Mouse (Mus musculus): ENCODE data around the gene Morn2. TPM values are rescaled to one million over a fixed set of nuclear protein-coding genes. Genes with fewer than 3 reads are reported as not detected.
"Not testable (repeated sequence)": the region's sequence is repeated elsewhere in the genome, so short reads cannot be mapped to it uniquely, and the experiment has no call there.

Morn2 gene
- polyA plus RNA-seq (2016; fragmentation: Nextera tagmentation; extraction: Ambion mirVana), result 32.8 and 37.2 TPM in 2 replicates

- Histone ChIP-seq H3K36me3 (no peaks in the 10 kb centered on the region), H3K27ac (replicated peaks) (peak within 1 kb of the TSS; percentile 91), H3K27me3 (ENCODE audit: low read depth, poor library complexity, severe bottlenecking) (no peaks in the 10 kb centered on the region), H3K9me3 (replicated peaks) (no peaks in the 10 kb centered on the region), H3K4me1 (peaks cover 15% of the 10 kb centered on the region), H3K4me3 (peak within 1 kb of the TSS; percentile 76)
- DNase-seq (ENCODE audit: low spot score), result peak; percentile 98
- WGBS, result under 1% methylated on average over 35 of the region's 35 CpGs
Observed at GRCm38 (mm10) chr17:80290074-80290657, at the start of gene Morn2, which contains the start of gene Dhx57. Gene Morn2 (plus strand): TSS chr17:80290203. Gene Dhx57 (minus strand): TSS chr17:80290476.

GRCm38 (mm10) chr17:80241594-80241993 lies 48.4 kb upstream of the Morn2 start:
- Histone ChIP-seq H3K9me3 (replicated peaks) (no peaks in the 10 kb centered on the region), H3K36me3 (peaks cover 94% of the 10 kb centered on the region), H3K27me3 (ENCODE audit: low read depth, poor library complexity, severe bottlenecking) (no peaks in the 10 kb centered on the region), H3K27ac (replicated peaks) (no peak overlapping the region), H3K4me1 (no peaks in the 10 kb centered on the region), H3K4me3 (no peak overlapping the region)
- WGBS, result 92% methylated on average over 9 of the region's 9 CpGs
- DNase-seq (ENCODE audit: low spot score), result no peak

GRCm38 (mm10) chr17:80243116-80243515 lies 46.9 kb upstream of the Morn2 start:
- Histone ChIP-seq H3K27ac (replicated peaks) (no peak overlapping the region), H3K27me3 (ENCODE audit: low read depth, poor library complexity, severe bottlenecking) (no peaks in the 10 kb centered on the region), H3K9me3 (replicated peaks) (no peaks in the 10 kb centered on the region), H3K36me3 (peaks cover 99% of the 10 kb centered on the region), H3K4me1 (no peaks in the 10 kb centered on the region), H3K4me3 (no peak overlapping the region)
- WGBS, result 83% methylated on average over 13 of the region's 13 CpGs
- no peak for DNase-seq (ENCODE audit: low spot score)

GRCm38 (mm10) chr17:80252757-80253525 lies 37.1 kb upstream of the Morn2 start:
- Histone ChIP-seq H3K4me3 (no peak overlapping the region), H3K27ac (replicated peaks) (no peak overlapping the region), H3K9me3 (replicated peaks) (no peaks in the 10 kb centered on the region), H3K4me1 (no peaks in the 10 kb centered on the region), H3K27me3 (ENCODE audit: low read depth, poor library complexity, severe bottlenecking) (no peaks in the 10 kb centered on the region), H3K36me3 (peaks cover 100% of the 10 kb centered on the region)
- 80% methylated on average over 13 of the region's 13 CpGs for WGBS
- DNase-seq (ENCODE audit: low spot score), result no peak

- Histone ChIP-seq H3K4me1 (no peaks in the 10 kb centered on the region), H3K36me3 (peaks cover 100% of the 10 kb centered on the region), H3K4me3 (no peak overlapping the region), H3K27me3 (ENCODE audit: low read depth, poor library complexity, severe bottlenecking) (no peaks in the 10 kb centered on the region), H3K9me3 (replicated peaks) (no peaks in the 10 kb centered on the region), H3K27ac (replicated peaks) (no peak overlapping the region)
- WGBS, result 98% methylated on average over 5 of the region's 5 CpGs
- DNase-seq (ENCODE audit: low spot score), result no peak
Observed at GRCm38 (mm10) chr17:80254421-80254820, 35.6 kb upstream of the Morn2 start.

GRCm38 (mm10) chr17:80255208-80255607 lies 34.8 kb upstream of the Morn2 start:
- no peaks in the 10 kb centered on the region for H3K9me3 ChIP-seq (replicated peaks)
- peak; percentile 32 for DNase-seq (ENCODE audit: low spot score)
- H3K27me3 ChIP-seq (ENCODE audit: low read depth, poor library complexity, severe bottlenecking), result no peaks in the 10 kb centered on the region
- no peak overlapping the region for H3K27ac ChIP-seq (replicated peaks)
- no peaks in the 10 kb centered on the region for H3K4me1 ChIP-seq
- H3K4me3 ChIP-seq, result no peak overlapping the region
- WGBS, result 78% methylated on average over 13 of the region's 13 CpGs
- H3K36me3 ChIP-seq, result peaks cover 100% of the 10 kb centered on the region

- Histone ChIP-seq H3K36me3 (peaks cover 91% of the 10 kb centered on the region), H3K4me1 (no peaks in the 10 kb centered on the region), H3K27ac (replicated peaks) (no peak overlapping the region), H3K27me3 (ENCODE audit: low read depth, poor library complexity, severe bottlenecking) (no peaks in the 10 kb centered on the region), H3K4me3 (no peak overlapping the region), H3K9me3 (replicated peaks) (no peaks in the 10 kb centered on the region)
- DNase-seq (ENCODE audit: low spot score), result no peak
- 89% methylated on average over 4 of the region's 4 CpGs for WGBS
Observed at GRCm38 (mm10) chr17:80267065-80267464, 22.9 kb upstream of the Morn2 start.

- Histone ChIP-seq H3K27ac (replicated peaks) (no peak overlapping the region), H3K27me3 (ENCODE audit: low read depth, poor library complexity, severe bottlenecking) (no peaks in the 10 kb centered on the region), H3K4me3 (no peak overlapping the region), H3K36me3 (peaks cover 92% of the 10 kb centered on the region), H3K9me3 (replicated peaks) (no peaks in the 10 kb centered on the region), H3K4me1 (no peaks in the 10 kb centered on the region)
- DNase-seq (ENCODE audit: low spot score), result no peak
- 97% methylated on average over 3 of the region's 3 CpGs for WGBS
Observed at GRCm38 (mm10) chr17:80268151-80268550, 21.9 kb upstream of the Morn2 start.

- H3K9me3 ChIP-seq (replicated peaks); H3K27ac ChIP-seq (replicated peaks); DNase-seq (ENCODE audit: low spot score); H3K27me3 ChIP-seq (ENCODE audit: low read depth, poor library complexity, severe bottlenecking); H3K4me3 ChIP-seq; H3K4me1 ChIP-seq: not testable (repeated sequence)
- WGBS, result 97% methylated on average over 7 of the region's 7 CpGs
- peaks cover 92% of the 10 kb centered on the region for H3K36me3 ChIP-seq
Observed at GRCm38 (mm10) chr17:80270622-80271021, 19.4 kb upstream of the Morn2 start.

- H3K27ac ChIP-seq (replicated peaks), result no peak overlapping the region
- no peaks in the 10 kb centered on the region for H3K4me1 ChIP-seq
- peaks cover 78% of the 10 kb centered on the region for H3K36me3 ChIP-seq
- H3K27me3 ChIP-seq (ENCODE audit: low read depth, poor library complexity, severe bottlenecking), result no peaks in the 10 kb centered on the region
- H3K4me3 ChIP-seq, result no peak overlapping the region
- no peak for DNase-seq (ENCODE audit: low spot score)
- H3K9me3 ChIP-seq (replicated peaks), result no peaks in the 10 kb centered on the region
- 92% methylated on average over 4 of the region's 4 CpGs for WGBS
Observed at GRCm38 (mm10) chr17:80278255-80278654, 11.7 kb upstream of the Morn2 start.

GRCm38 (mm10) chr17:80279340-80280070 lies 10.5 kb upstream of the Morn2 start:
- no peak overlapping the region for H3K4me3 ChIP-seq
- H3K36me3 ChIP-seq, result peaks cover 66% of the 10 kb centered on the region
- H3K27me3 ChIP-seq (ENCODE audit: low read depth, poor library complexity, severe bottlenecking), result no peaks in the 10 kb centered on the region
- 93% methylated on average over 8 of the region's 8 CpGs for WGBS
- DNase-seq (ENCODE audit: low spot score), result no peak
- H3K27ac ChIP-seq (replicated peaks), result no peak overlapping the region
- H3K4me1 ChIP-seq, result no peaks in the 10 kb centered on the region
- no peaks in the 10 kb centered on the region for H3K9me3 ChIP-seq (replicated peaks)

- Histone ChIP-seq H3K4me3 (no peak overlapping the region), H3K36me3 (peaks cover 21% of the 10 kb centered on the region), H3K27me3 (ENCODE audit: low read depth, poor library complexity, severe bottlenecking) (no peaks in the 10 kb centered on the region), H3K9me3 (replicated peaks) (no peaks in the 10 kb centered on the region), H3K27ac (replicated peaks) (no peak overlapping the region), H3K4me1 (peaks cover 13% of the 10 kb centered on the region)
- 81% methylated on average over 4 of the region's 4 CpGs for WGBS
- DNase-seq (ENCODE audit: low spot score), result no peak
Observed at GRCm38 (mm10) chr17:80284446-80284845, 5.6 kb upstream of the Morn2 start.

- 94% methylated on average over 6 of the region's 6 CpGs for WGBS
- H3K9me3 ChIP-seq (replicated peaks), result no peaks in the 10 kb centered on the region
- no peaks in the 10 kb centered on the region for H3K36me3 ChIP-seq
- DNase-seq (ENCODE audit: low spot score), result no peak
- no peak overlapping the region for H3K27ac ChIP-seq (replicated peaks)
- no peaks in the 10 kb centered on the region for H3K27me3 ChIP-seq (ENCODE audit: low read depth, poor library complexity, severe bottlenecking)
- H3K4me3 ChIP-seq, result no peak overlapping the region
- H3K4me1 ChIP-seq, result peaks cover 15% of the 10 kb centered on the region
Observed at GRCm38 (mm10) chr17:80288012-80288411, 2.0 kb upstream of the Morn2 start.
